Comparison of ENCODE assay signal across 10 mouse cellular contexts in the genomic region with DNA sequence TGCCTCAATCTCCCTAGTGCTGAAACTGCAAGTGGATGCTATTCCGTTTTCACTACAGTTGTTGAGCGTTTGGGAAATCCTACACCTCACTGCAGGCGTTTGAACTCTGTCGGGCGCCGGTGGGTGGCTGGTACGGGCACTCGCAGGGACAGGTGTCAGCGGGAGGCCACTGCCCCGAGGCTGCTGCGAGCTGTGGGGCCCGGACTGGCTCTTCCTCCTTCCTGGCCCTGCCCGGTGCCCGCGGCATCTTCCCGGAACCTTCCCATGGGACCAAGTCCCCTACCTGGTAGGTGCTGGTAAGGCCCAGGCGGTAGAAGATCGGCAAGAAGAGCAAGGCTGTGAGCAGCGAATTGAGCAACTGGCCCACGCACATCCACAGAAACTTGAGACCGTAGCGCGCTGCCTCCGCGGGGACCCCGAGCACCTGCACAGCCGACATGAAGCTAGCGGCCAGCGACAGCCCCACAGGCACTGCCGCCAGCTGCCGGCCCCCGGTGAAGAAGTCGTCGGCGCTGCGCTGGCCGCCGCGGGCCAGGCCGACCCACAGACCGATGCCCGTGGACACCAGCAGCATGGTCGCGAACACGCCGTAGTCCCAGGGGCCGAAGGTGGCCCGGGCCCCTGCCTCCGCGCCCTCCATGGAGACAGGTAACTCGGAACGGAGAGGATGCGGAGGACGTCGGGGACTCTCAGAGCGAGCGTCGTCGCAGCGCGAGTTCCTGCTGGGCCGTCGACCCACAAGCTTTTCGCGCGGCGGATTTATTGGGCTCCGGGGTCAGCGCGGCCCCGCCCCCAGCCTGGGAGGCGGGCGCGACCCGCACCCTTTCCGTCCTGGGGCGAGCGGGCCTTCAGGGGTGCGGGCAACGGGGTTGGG. TPM values are rescaled to one million over a fixed set of nuclear protein-coding genes. Genes with fewer than 3 reads are reported as not detected.
DNase-seq lines count a peak whose midpoint lies in the region; ATAC-seq and TF ChIP-seq lines count a peak whose summit lies in the region.
"Had no signal": no experiment of that assay in that cellular context is flagged by ENCODE, and none has a peak within 500 bp of the region (broad histone marks: within the 10 kb centered on the region; RNA-seq: fewer than 3 reads in every experiment).

A gene (minus strand): TSS at position 736 of the 874 bp plus-strand sequence.

- H3K27ac ChIP-seq in heart, embryonic 16.5 days (ENCODE audit: low read length): no peak within 1 kb of the TSS
- no peak within 1 kb of the TSS for H3K27ac ChIP-seq in bone marrow macrophage, adult 2 months (ENCODE audit: insufficient read depth, low read depth, low read length)
- no peak within 1 kb of the TSS for H3K27ac ChIP-seq in hindbrain, embryonic 12.5 days
- H3K27ac ChIP-seq in midbrain, embryonic 14.5 days (replicated peaks; ENCODE audit: low read depth, low read length): no peak within 1 kb of the TSS

- H3K9ac ChIP-seq in heart, embryonic 16.5 days (ENCODE audit: low read length): no peak within 1 kb of the TSS
- H3K9ac ChIP-seq in hindbrain, embryonic 12.5 days: peak within 1 kb of the TSS; percentile 57
- H3K9ac ChIP-seq in midbrain, embryonic 14.5 days (replicated peaks; ENCODE audit: low read length): no peak within 1 kb of the TSS; the same call in 1 of the 2 replicates

- WGBS in heart, embryonic 16.5 days: 4% methylated on average over 80 of the region's 80 CpGs
- 2% methylated on average over 80 of the region's 80 CpGs for WGBS in hindbrain, embryonic 12.5 days
- 3% methylated on average over 80 of the region's 80 CpGs for WGBS in midbrain, embryonic 14.5 days

- peak within 1 kb of the TSS; percentile 1 for H3K4me3 ChIP-seq in heart, embryonic 16.5 days (ENCODE audit: low read length)
- H3K4me3 ChIP-seq in bone marrow macrophage, adult 2 months (ENCODE audit: insufficient read depth, low read length): 0 out of 2 replicates have a peak within 1 kb of the TSS, but pooled peaks have one; percentile 1
- H3K4me3 ChIP-seq in hindbrain, embryonic 12.5 days: peak within 1 kb of the TSS; percentile 28
- peak within 1 kb of the TSS; percentile 21 for H3K4me3 ChIP-seq in midbrain, embryonic 14.5 days (replicated peaks; ENCODE audit: low read depth, low read length)

- H3K9me3 ChIP-seq in heart, embryonic 16.5 days (replicated peaks; ENCODE audit: control insufficient read depth, low read length): no peaks in the 10 kb centered on the region
- H3K9me3 ChIP-seq in hindbrain, embryonic 12.5 days (replicated peaks): no peaks in the 10 kb centered on the region; the same call in 1 of the 2 replicates
- H3K9me3 ChIP-seq in midbrain, embryonic 14.5 days (ENCODE audit: control insufficient read depth, low read length): no peaks in the 10 kb centered on the region

- H3K4me1 ChIP-seq in heart, embryonic 16.5 days (ENCODE audit: control insufficient read depth, insufficient read depth, low read length): peaks cover 7% of the 10 kb centered on the region
- H3K4me1 ChIP-seq in bone marrow macrophage, adult 2 months (ENCODE audit: control insufficient read depth, insufficient read depth, low read length): no peaks in the 10 kb centered on the region
- H3K4me1 ChIP-seq in hindbrain, embryonic 12.5 days: peaks cover 29% of the 10 kb centered on the region
- H3K4me1 ChIP-seq in midbrain, embryonic 14.5 days (ENCODE audit: control insufficient read depth, insufficient read depth, low read length): peaks cover 8% of the 10 kb centered on the region

- peaks cover 26% of the 10 kb centered on the region for H3K36me3 ChIP-seq in heart, embryonic 16.5 days (ENCODE audit: control insufficient read depth, insufficient read depth)
- H3K36me3 ChIP-seq in hindbrain, embryonic 12.5 days: peaks cover 29% of the 10 kb centered on the region
- peaks cover 31% of the 10 kb centered on the region for H3K36me3 ChIP-seq in midbrain, embryonic 14.5 days (ENCODE audit: control insufficient read depth, insufficient read depth, low read length)

- H3K4me2 ChIP-seq in heart, embryonic 16.5 days (ENCODE audit: low read depth, low read length): peak within 1 kb of the TSS; percentile 18
- H3K4me2 ChIP-seq in hindbrain, embryonic 12.5 days (replicated peaks): peak within 1 kb of the TSS; percentile 45
- H3K4me2 ChIP-seq in midbrain, embryonic 14.5 days (ENCODE audit: low read length): peak within 1 kb of the TSS; percentile 38

- peaks cover 30% of the 10 kb centered on the region for H3K27me3 ChIP-seq in heart, embryonic 16.5 days (ENCODE audit: control insufficient read depth, insufficient read depth, low read length)
- H3K27me3 ChIP-seq in hindbrain, embryonic 12.5 days: peaks cover 77% of the 10 kb centered on the region
- peaks cover 45% of the 10 kb centered on the region for H3K27me3 ChIP-seq in midbrain, embryonic 14.5 days (ENCODE audit: control insufficient read depth, insufficient read depth, low read length)
- H3K27me3 ChIP-seq: Patski had no signal

- no peak for DNase-seq in heart, adult 8-10 months (ENCODE audit: low spot score)
- DNase-seq in midbrain, embryonic 14.5 days: peak; percentile 52
- DNase-seq in frontal cortex, postnatal 36 days (ENCODE audit: low spot score in 2 of 2): no peak
- DNase-seq in right cerebral cortex, postnatal 14 days: no peak
- no peak for DNase-seq in ovary, postnatal 14 days (ENCODE audit: low spot score)

- no peak for TF ChIP-seq CTCF in bone marrow macrophage, adult 2 months (IDR thresholded peaks at IDR 0.05; ENCODE audit: low read depth, low read length)

- ATAC-seq in heart, embryonic 16.5 days (replicated peaks; ENCODE audit: extremely low read depth, insufficient read depth, low FRiP score): no peak
- no peak for ATAC-seq in hindbrain, embryonic 12.5 days (ENCODE audit: low FRiP score)
- no peak for ATAC-seq in midbrain, embryonic 14.5 days (ENCODE audit: low FRiP score, low TSS enrichment)
- ATAC-seq: Patski had no signal

- no peak for TF ChIP-seq POLR2A in bone marrow macrophage, adult 2 months (IDR thresholded peaks at IDR 0.05; ENCODE audit: borderline replicate concordance, low read depth, low read length)

RNA-seq across cellular contexts. Expression of the gene that starts here (rescaled TPM):
- polyA plus RNA-seq in heart, embryonic 16.5 days (2015; fragmentation: Nextera tagmentation; extraction: Ambion mirVana): 0.31 and 0.43 TPM in 2 replicates
- total RNA-seq in heart, adult 8-10 months (2022): not detected
- not detected in 2 replicates for polyA plus RNA-seq in bone marrow macrophage, adult 2 months (2012; ENCODE audit: insufficient read depth, insufficient read length, missing spikeins)
- polyA plus RNA-seq in hindbrain, embryonic 12.5 days (2016; fragmentation: Nextera tagmentation; extraction: Ambion mirVana): 0.25 and 0.68 TPM in 2 replicates
- 0.40 and 0.96 TPM in 2 replicates for polyA plus RNA-seq in midbrain, embryonic 14.5 days (2014; fragmentation: Nextera tagmentation; extraction: Ambion mirVana)
- total RNA-seq: neutrophil, adult 5-6 weeks had no signal

Comparison
In these comparisons a context has a peak if more than half of its experiments do, and no peak if none do; other contexts are left out.
1. Peak in DNase-seq, H3K4me3 ChIP-seq and H3K4me2 ChIP-seq in midbrain, embryonic 14.5 days; RNA of the gene not detected or under 1 TPM.